ENCODE assay signal across 7 mouse cellular contexts in genomic region chr14:54527227-54528006, GRCm38 (mm10). TPM values are rescaled to one million over a fixed set of nuclear protein-coding genes. Genes with fewer than 3 reads are reported as not detected.
DNase-seq lines count a peak whose midpoint lies in the region; ATAC-seq and TF ChIP-seq lines count a peak whose summit lies in the region.

No protein-coding gene starts in this region.

- no peaks in the 10 kb centered on the region for H3K9me3 ChIP-seq in midbrain, embryonic 14.5 days (ENCODE audit: control insufficient read depth, low read length)

- H3K27ac ChIP-seq in cortical plate, adult 2 months (ENCODE audit: insufficient read depth, low read length) = no peak overlapping the region
- H3K27ac ChIP-seq in midbrain, embryonic 14.5 days (replicated peaks; ENCODE audit: low read depth, low read length) = peak overlapping the region; percentile 86

- 0 out of 2 replicates have a peak, but pooled peaks have one; percentile 9 for ATAC-seq in granulocyte monocyte progenitor cell, adult 5-6 weeks (replicated peaks; ENCODE audit: poor library complexity, severe bottlenecking)
- peak; percentile 79 for ATAC-seq in midbrain, embryonic 14.5 days (ENCODE audit: low FRiP score, low TSS enrichment)

- under 1% methylated on average over 18 of the region's 18 CpGs for WGBS in midbrain, embryonic 14.5 days

- H3K9ac ChIP-seq in midbrain, embryonic 14.5 days (replicated peaks; ENCODE audit: low read length) = peak overlapping the region; percentile 68

- no peaks in the 10 kb centered on the region for H3K27me3 ChIP-seq in midbrain, embryonic 14.5 days (ENCODE audit: control insufficient read depth, insufficient read depth, low read length)

- H3K4me1 ChIP-seq in cortical plate, adult 2 months (ENCODE audit: control insufficient read depth, insufficient read depth, low read length) = peaks cover 2% of the 10 kb centered on the region; the same call in 1 of the 2 replicates
- 0 out of 2 replicates have a peak, but pooled peaks cover 11% of the 10 kb centered on the region for H3K4me1 ChIP-seq in midbrain, embryonic 14.5 days (ENCODE audit: control insufficient read depth, insufficient read depth, low read length)

- peak overlapping the region; percentile 66 for H3K4me2 ChIP-seq in midbrain, embryonic 14.5 days (ENCODE audit: low read length)

- TF ChIP-seq CTCF in cortical plate, adult 2 months (IDR thresholded peaks at IDR 0.05; ENCODE audit: extremely low read depth, insufficient read depth, low read length) = no peak

- no peaks in the 10 kb centered on the region for H3K36me3 ChIP-seq in midbrain, embryonic 14.5 days (ENCODE audit: control insufficient read depth, insufficient read depth, low read length)

- peak; percentile 50 to 56 for DNase-seq in right cerebral cortex, postnatal 10 days (ENCODE audit: low spot score in 2 of 2)
- no peak for DNase-seq in right cerebral cortex, postnatal 36 days (ENCODE audit: low spot score in 2 of 2)
- DNase-seq in layer of hippocampus, postnatal 10 days (ENCODE audit: low spot score in 2 of 2) = peak; percentile 37 to 40
- peak; percentile 76 for DNase-seq in midbrain, embryonic 14.5 days
- DNase-seq in spleen, postnatal 14 days (ENCODE audit: low spot score in 2 of 2) = no peak

- TF ChIP-seq POLR2A in cortical plate, adult 2 months (IDR thresholded peaks at IDR 0.05; ENCODE audit: extremely low read depth, insufficient read depth, low read length) = no peak

- H3K4me3 ChIP-seq in cortical plate, adult 2 months (ENCODE audit: insufficient read depth, low read length) = peak overlapping the region; percentile 22
- peak overlapping the region; percentile 40 for H3K4me3 ChIP-seq in midbrain, embryonic 14.5 days (replicated peaks; ENCODE audit: low read depth, low read length)

RNA-seq across cellular contexts. Expression of gene Prmt5, which starts 10.1 kb away (rescaled TPM):
- 52.6 and 54.8 TPM in 2 replicates for polyA plus RNA-seq in cortical plate, adult 2 months (2012; rRNA removed)
- total RNA-seq in granulocyte monocyte progenitor cell, adult 5-6 weeks (2014; fragmentation: Nextera tagmentation) = 69.5 and 89.4 TPM in 2 replicates
- 57.4 and 68.2 TPM in 2 replicates for total RNA-seq in granulocyte monocyte progenitor cell, adult 5-6 weeks (2017)
- total RNA-seq in layer of hippocampus, postnatal 10 days (2021) = 10 to 100 TPM; 82.2 to 91.8 TPM
- 76.9 and 92.5 TPM in 2 replicates for polyA plus RNA-seq in midbrain, embryonic 14.5 days (2014; fragmentation: Nextera tagmentation; extraction: Ambion mirVana)

RNA-seq across cellular contexts. Expression of gene Haus4, which starts 27.0 kb away (rescaled TPM):
- 3.7 and 3.8 TPM in 2 replicates for polyA plus RNA-seq in cortical plate, adult 2 months (2012; rRNA removed)
- 70.3 and 79.6 TPM in 2 replicates for total RNA-seq in granulocyte monocyte progenitor cell, adult 5-6 weeks (2014; fragmentation: Nextera tagmentation)
- 85.8 and 93.8 TPM in 2 replicates for total RNA-seq in granulocyte monocyte progenitor cell, adult 5-6 weeks (2017)
- total RNA-seq in layer of hippocampus, postnatal 10 days (2021) = 1 to 10 TPM; 4.7 to 6.7 TPM
- 13.3 and 14.7 TPM in 2 replicates for polyA plus RNA-seq in midbrain, embryonic 14.5 days (2014; fragmentation: Nextera tagmentation; extraction: Ambion mirVana)

RNA-seq across cellular contexts. Expression of gene Ajuba, which starts 49.9 kb away (rescaled TPM):
- polyA plus RNA-seq in cortical plate, adult 2 months (2012; rRNA removed) = 2.3 and 3.0 TPM in 2 replicates
- total RNA-seq in granulocyte monocyte progenitor cell, adult 5-6 weeks (2014; fragmentation: Nextera tagmentation) = 0.77 and 1.0 TPM in 2 replicates
- 1.2 and 2.1 TPM in 2 replicates for total RNA-seq in granulocyte monocyte progenitor cell, adult 5-6 weeks (2017)
- total RNA-seq in layer of hippocampus, postnatal 10 days (2021) = 1 to 10 TPM; 3.8 to 4.3 TPM
- polyA plus RNA-seq in midbrain, embryonic 14.5 days (2014; fragmentation: Nextera tagmentation; extraction: Ambion mirVana) = 3.6 and 4.8 TPM in 2 replicates

RNA-seq across cellular contexts. Expression of gene Rem2, which starts 51.5 kb away (rescaled TPM):
- 6.0 and 7.9 TPM in 2 replicates for polyA plus RNA-seq in cortical plate, adult 2 months (2012; rRNA removed)
- not detected in 2 replicates for total RNA-seq in granulocyte monocyte progenitor cell, adult 5-6 weeks (2014; fragmentation: Nextera tagmentation)
- not detected in 2 replicates for total RNA-seq in granulocyte monocyte progenitor cell, adult 5-6 weeks (2017)
- 10 to 100 TPM; 26.9 to 31.5 TPM for total RNA-seq in layer of hippocampus, postnatal 10 days (2021)
- 37.2 and 44.6 TPM in 2 replicates for polyA plus RNA-seq in midbrain, embryonic 14.5 days (2014; fragmentation: Nextera tagmentation; extraction: Ambion mirVana)

Comparison
In these comparisons a context has a peak if more than half of its experiments do, and no peak if none do; other contexts are left out.
1. DNase-seq: peak in right cerebral cortex, postnatal 10 days (2 of 2), layer of hippocampus, postnatal 10 days (2 of 2) and midbrain, embryonic 14.5 days (single experiment); none in right cerebral cortex, postnatal 36 days (0 of 2) and spleen, postnatal 14 days (0 of 2).
2. RNA of gene Haus4, which starts 27.0 kb away (total RNA-seq): 70.3 to 93.8 TPM in granulocyte monocyte progenitor cell, adult 5-6 weeks; 4.7 to 6.7 TPM in layer of hippocampus, postnatal 10 days; every median in the first group is over 4 times any median in the second.